Mouse (Mus musculus) small intestine, adult 2 months (tissue): Measurements from ENCODE around the gene Hivep3.

Source experiments
- CTCF ChIP-seq: fragments of 200-500 bp; IDR thresholded peaks from 2 replicates; pipeline ENCODE4 v1.5.1; 2012; ENCODE audit warnings: low read depth, mild to moderate bottlenecking, control low read depth, inconsistent platforms, low read length, moderate library complexity, mixed read lengths; ENCODE audit not compliant: insufficient replicate concordance, insufficient read length; ENCODE audit errors: extremely low read depth
- POLR2A ChIP-seq: fragments of 200-500 bp; IDR thresholded peaks from 2 replicates; pipeline ENCODE4 v1.6.1; 2012; ENCODE audit warnings: low read depth, mild to moderate bottlenecking, control low read depth, inconsistent platforms, low read length, moderate library complexity

GRCm38 (mm10) chr4:119957970-119958369 lies 224.4 kb downstream of the Hivep3 start:
- TF ChIP-seq POLR2A (no peak), CTCF (no peak)
